Mouse (Mus musculus): Measurements from ENCODE around the gene Gm10570.

GRCm38 (mm10) chr4:130289824-130290223, 18.6 kb downstream of the Gm10570 start:
- no peak for TF ChIP-seq CTCF (conservative IDR thresholded peaks at IDR 0.05; ENCODE audit: insufficient read depth, insufficient read length, low read depth, low read length)
- no peak for TF ChIP-seq POLR2A (IDR thresholded peaks at IDR 0.05; ENCODE audit: low read depth, low read length)

Data from kidney, adult 2 months (tissue).